Mouse (Mus musculus): Measurements from ENCODE around the gene Anks3. TPM values are rescaled to one million over a fixed set of nuclear protein-coding genes. Genes with fewer than 3 reads are reported as not detected.
A peak's percentile ranks its signal among the peaks of the same experiment; 100 is the strongest.

The Anks3 gene
- total and polyA plus RNA-seq, 2 experiments from 2014 or later: 38.0 to 47.7 TPM

DNA sequence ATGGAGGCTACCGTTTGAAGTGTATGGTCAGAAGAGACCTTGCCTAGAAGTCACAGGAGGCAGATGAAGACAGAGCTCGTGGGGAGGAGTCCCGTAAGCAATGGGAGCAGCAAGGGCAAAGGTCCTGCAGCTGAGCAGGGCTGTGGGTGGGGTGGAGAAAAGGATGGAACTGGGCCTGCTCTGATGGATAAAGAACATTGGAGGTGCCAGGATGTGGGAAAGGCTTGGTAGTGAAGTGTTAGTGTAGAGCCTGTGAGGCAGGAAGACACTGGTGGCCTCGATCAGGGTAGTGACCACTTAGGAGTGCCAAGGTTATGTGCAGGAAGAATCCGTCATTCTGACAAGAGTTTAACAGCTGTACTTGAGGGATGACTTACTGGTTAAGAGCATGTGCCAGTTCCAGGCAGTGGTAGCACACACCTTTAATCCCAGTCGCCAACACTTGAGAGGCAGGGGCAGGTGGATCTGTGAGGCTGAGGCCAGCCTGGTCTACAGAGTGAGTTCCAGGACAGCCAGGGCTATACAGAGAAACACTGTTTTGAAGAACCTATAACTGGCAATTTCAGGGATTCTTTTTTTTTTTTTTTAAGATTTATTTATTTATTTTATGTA, 60.4 kb downstream of the Anks3 start:
- DNase-seq (ENCODE audit: low spot score): no peak
- H3K4me2 ChIP-seq (ENCODE audit: low read depth, low read length): no peak overlapping the region
- no peaks in the 10 kb centered on the region for H3K4me1 ChIP-seq (ENCODE audit: insufficient read depth, low read length)
- TF ChIP-seq CTCF (IDR thresholded peaks at IDR 0.05; ENCODE audit: low read depth): no peak
- no peaks in the 10 kb centered on the region for H3K27me3 ChIP-seq (ENCODE audit: insufficient read depth, low read length)
- no peak overlapping the region for H3K27ac ChIP-seq
- no peaks in the 10 kb centered on the region for H3K36me3 ChIP-seq (ENCODE audit: insufficient read depth, low read length)
- no peaks in the 10 kb centered on the region for H3K9me3 ChIP-seq (ENCODE audit: low read length)
- H3K4me3 ChIP-seq (ENCODE audit: low read length): no peak overlapping the region
- 79% methylated on average over 6 of the region's 6 CpGs for WGBS
- no peak for ATAC-seq
- H3K9ac ChIP-seq (replicated peaks; ENCODE audit: low read length): no peak overlapping the region

DNA sequence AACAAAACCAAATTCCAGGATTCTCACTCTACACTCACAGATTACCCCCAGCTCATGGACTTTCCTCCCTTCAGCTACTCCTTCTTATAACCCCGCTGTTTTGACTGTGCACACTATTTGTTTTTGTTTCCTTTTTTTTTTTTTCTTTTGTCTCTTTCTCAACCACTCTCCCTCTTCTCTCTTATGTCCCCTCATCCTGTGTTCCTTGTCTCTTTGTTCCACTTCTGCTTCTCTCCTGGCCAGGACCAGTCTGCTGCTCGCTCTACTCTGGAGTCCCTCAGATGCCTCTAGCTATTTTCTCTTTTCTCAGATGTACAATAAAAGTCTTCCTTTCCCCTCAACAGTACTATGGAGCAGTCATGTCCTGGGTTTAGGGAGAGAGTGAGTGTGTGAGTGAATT, 61.6 kb downstream of the Anks3 start:
- Histone ChIP-seq H3K36me3 (ENCODE audit: insufficient read depth, low read length) (no peaks in the 10 kb centered on the region), H3K27ac (no peak overlapping the region), H3K4me3 (ENCODE audit: low read length) (no peak overlapping the region), H3K9me3 (ENCODE audit: low read length) (no peaks in the 10 kb centered on the region), H3K4me1 (ENCODE audit: insufficient read depth, low read length) (no peaks in the 10 kb centered on the region), H3K4me2 (ENCODE audit: low read depth, low read length) (no peak overlapping the region), H3K27me3 (ENCODE audit: insufficient read depth, low read length) (no peaks in the 10 kb centered on the region), H3K9ac (replicated peaks; ENCODE audit: low read length) (no peak overlapping the region)
- no peak for TF ChIP-seq CTCF (IDR thresholded peaks at IDR 0.05; ENCODE audit: low read depth)
- no peak for ATAC-seq
- no peak for DNase-seq (ENCODE audit: low spot score)
- 75% methylated on average over 2 of the region's 2 CpGs for WGBS

DNA sequence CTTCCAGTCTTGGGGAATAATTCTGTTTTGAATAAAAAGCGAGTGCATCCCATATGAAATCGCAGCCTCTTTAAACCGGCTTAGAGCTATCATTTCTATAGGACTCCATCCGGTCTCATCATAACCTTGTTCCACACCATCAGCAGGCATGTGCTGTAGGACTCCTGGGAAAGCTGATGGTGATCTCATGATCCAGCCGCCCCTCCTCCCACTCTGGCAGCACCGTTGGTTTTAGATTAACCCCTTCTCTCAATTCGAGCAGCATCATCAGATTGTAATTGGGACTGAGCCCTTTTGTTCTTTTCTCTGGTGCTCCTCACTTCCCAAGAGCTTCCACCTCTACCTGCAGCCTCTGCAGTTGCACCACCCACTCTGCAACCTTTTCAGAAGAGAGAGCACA, 62.8 kb downstream of the Anks3 start:
- Histone ChIP-seq H3K27ac (no peak overlapping the region), H3K36me3 (ENCODE audit: insufficient read depth, low read length) (no peaks in the 10 kb centered on the region), H3K9ac (replicated peaks; ENCODE audit: low read length) (no peak overlapping the region), H3K9me3 (ENCODE audit: low read length) (no peaks in the 10 kb centered on the region), H3K27me3 (ENCODE audit: insufficient read depth, low read length) (no peaks in the 10 kb centered on the region), H3K4me1 (ENCODE audit: insufficient read depth, low read length) (no peaks in the 10 kb centered on the region), H3K4me2 (ENCODE audit: low read depth, low read length) (no peak overlapping the region), H3K4me3 (ENCODE audit: low read length) (no peak overlapping the region)
- no peak for TF ChIP-seq CTCF (IDR thresholded peaks at IDR 0.05; ENCODE audit: low read depth)
- 52% methylated on average over 7 of the region's 7 CpGs for WGBS
- no peak for DNase-seq (ENCODE audit: low spot score)
- ATAC-seq: no peak

DNA sequence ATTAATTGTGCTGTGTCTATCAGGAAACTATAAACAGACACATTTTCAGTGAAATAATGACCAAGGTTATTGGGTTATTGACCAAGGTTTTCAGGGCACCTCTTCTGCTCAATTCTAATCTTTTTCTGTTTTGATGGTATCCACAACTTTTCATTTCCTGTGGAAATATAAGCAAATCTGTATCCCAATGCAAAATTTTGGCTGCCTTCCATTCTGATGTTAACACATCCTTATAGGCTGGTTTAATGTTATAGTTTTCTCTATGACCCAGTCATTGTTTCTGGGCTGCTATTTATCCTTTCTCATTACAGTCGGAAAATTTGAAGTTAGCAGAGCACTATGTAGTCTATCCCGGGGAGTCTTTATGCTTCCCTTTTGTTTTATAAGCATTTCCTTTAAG, 64.3 kb downstream of the Anks3 start:
- ATAC-seq (no peak), DNase-seq (ENCODE audit: low spot score) (no peak)
- no peak overlapping the region for H3K4me3 ChIP-seq (ENCODE audit: low read length)
- no peak overlapping the region for H3K4me2 ChIP-seq (ENCODE audit: low read depth, low read length)
- no peak overlapping the region for H3K9ac ChIP-seq (replicated peaks; ENCODE audit: low read length)
- 82% methylated on average over 2 of the region's 2 CpGs for WGBS
- H3K27ac ChIP-seq: no peak overlapping the region
- H3K36me3 ChIP-seq (ENCODE audit: insufficient read depth, low read length): no peaks in the 10 kb centered on the region
- H3K27me3 ChIP-seq (ENCODE audit: insufficient read depth, low read length): no peaks in the 10 kb centered on the region
- no peaks in the 10 kb centered on the region for H3K4me1 ChIP-seq (ENCODE audit: insufficient read depth, low read length)
- TF ChIP-seq CTCF (IDR thresholded peaks at IDR 0.05; ENCODE audit: low read depth): no peak
- H3K9me3 ChIP-seq (ENCODE audit: low read length): no peaks in the 10 kb centered on the region

DNA sequence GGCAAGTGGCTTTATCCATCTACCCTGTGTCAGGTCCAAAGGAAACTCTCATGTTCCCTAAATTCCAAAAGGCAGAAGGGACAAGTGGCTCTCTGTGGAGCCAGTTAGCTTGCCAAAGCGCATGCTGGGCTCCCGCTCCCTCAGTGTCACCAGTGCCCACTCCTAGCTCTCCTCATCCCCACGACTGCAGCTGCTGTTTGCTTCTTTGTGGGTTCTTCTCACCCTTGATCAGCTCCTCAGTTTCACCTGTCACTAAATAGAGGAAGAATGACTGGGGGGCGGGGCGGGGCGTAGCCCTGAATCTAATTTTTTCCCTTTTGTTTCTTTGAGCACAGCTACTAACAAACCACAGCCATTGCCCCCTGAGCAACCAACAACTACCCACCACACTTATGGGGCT, 65.1 kb downstream of the Anks3 start:
- DNase-seq (ENCODE audit: low spot score): no peak

DNA sequence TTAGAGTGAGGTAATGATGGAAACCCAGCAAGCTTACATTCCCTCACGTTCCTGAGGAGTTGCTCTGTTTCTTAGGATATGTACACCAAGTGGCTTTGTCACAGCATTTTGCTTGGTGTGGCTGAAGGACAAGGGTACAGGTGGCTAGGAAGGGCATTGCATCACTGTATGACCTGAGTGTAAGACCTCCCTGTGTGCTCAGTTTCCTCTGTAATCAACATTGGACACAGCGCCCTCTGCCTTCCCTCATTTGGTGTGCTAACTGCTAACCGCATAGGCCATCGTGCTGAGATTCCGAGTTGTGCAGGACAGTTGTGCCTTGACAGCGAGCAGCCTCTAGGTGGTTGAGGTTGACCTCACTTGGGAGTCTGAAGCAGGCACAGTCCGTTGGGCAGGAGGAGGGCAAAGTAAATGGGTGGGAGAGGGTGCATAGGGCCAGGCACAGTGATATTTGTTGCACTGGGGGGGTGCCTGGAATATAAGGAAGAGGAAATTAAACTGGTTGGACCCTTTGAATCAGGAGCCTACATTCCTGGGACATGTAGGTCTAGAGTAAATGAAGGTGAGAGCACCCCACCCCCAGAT, 66.8 kb downstream of the Anks3 start:
- WGBS: 57% methylated on average over 7 of the region's 7 CpGs
- Histone ChIP-seq H3K4me3 (ENCODE audit: low read length) (no peak overlapping the region), H3K4me1 (ENCODE audit: insufficient read depth, low read length) (no peaks in the 10 kb centered on the region), H3K4me2 (ENCODE audit: low read depth, low read length) (no peak overlapping the region), H3K27me3 (ENCODE audit: insufficient read depth, low read length) (no peaks in the 10 kb centered on the region), H3K36me3 (ENCODE audit: insufficient read depth, low read length) (no peaks in the 10 kb centered on the region), H3K9ac (replicated peaks; ENCODE audit: low read length) (no peak overlapping the region), H3K9me3 (ENCODE audit: low read length) (no peaks in the 10 kb centered on the region), H3K27ac (no peak overlapping the region)
- ATAC-seq (no peak), DNase-seq (ENCODE audit: low spot score) (no peak)
- TF ChIP-seq CTCF (IDR thresholded peaks at IDR 0.05; ENCODE audit: low read depth): peak; percentile 37

More for the DNA sequence above, 65.1 kb downstream of the Anks3 start:
- H3K9me3 ChIP-seq (ENCODE audit: low read length): no peaks in the 10 kb centered on the region
- no peak overlapping the region for H3K4me2 ChIP-seq (ENCODE audit: low read depth, low read length)
- no peak for ATAC-seq
- no peak for TF ChIP-seq CTCF (IDR thresholded peaks at IDR 0.05; ENCODE audit: low read depth)
- H3K27me3 ChIP-seq (ENCODE audit: insufficient read depth, low read length): no peaks in the 10 kb centered on the region
- H3K27ac ChIP-seq: no peak overlapping the region
- no peak overlapping the region for H3K4me3 ChIP-seq (ENCODE audit: low read length)
- no peak overlapping the region for H3K9ac ChIP-seq (replicated peaks; ENCODE audit: low read length)
- no peaks in the 10 kb centered on the region for H3K36me3 ChIP-seq (ENCODE audit: insufficient read depth, low read length)
- no peaks in the 10 kb centered on the region for H3K4me1 ChIP-seq (ENCODE audit: insufficient read depth, low read length)
- 74% methylated on average over 6 of the region's 6 CpGs for WGBS

DNA sequence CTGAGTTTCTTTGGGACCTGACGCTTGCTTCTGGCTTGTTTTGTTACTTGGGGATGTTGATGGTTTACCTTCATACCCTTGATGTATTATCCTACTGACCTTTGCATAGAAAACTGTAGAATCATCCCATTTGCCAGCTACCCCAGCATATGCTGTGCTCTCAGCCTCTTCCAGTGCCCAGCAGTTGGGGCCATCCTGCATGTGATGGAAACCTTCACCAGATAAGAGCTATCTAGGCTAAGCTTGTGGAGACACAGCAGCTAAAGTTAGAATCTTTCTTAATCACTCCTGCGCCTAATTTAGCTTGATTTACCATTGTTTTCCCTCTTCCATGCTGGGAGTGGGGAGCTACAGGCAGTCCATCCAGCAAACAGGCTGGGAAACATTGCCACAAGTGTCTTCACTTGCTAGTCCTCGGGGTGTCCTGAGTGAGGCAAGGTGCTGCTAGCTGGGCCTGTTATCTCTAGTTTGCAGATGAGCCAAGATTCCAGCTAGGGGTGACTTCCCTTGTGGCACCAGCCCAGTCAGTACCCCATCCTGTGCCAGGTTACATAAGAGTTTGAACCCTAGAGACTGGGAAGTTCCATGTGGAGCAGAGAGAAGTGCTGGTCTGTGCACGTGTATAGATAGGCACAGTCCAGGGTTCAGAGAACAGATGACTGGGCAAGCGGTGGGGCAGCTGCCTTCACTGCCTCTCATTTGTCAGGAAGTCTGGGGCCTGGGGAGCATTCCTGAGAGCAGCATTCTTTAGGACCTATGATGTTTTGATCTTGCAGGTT, 67.6 kb downstream of the Anks3 start:
- no peak for TF ChIP-seq CTCF (IDR thresholded peaks at IDR 0.05; ENCODE audit: low read depth)
- H3K27me3 ChIP-seq (ENCODE audit: insufficient read depth, low read length): no peaks in the 10 kb centered on the region
- H3K4me3 ChIP-seq (ENCODE audit: low read length): no peak overlapping the region
- no peaks in the 10 kb centered on the region for H3K36me3 ChIP-seq (ENCODE audit: insufficient read depth, low read length)
- no peak overlapping the region for H3K27ac ChIP-seq
- DNase-seq (ENCODE audit: low spot score) (no peak), ATAC-seq (no peak)
- no peaks in the 10 kb centered on the region for H3K9me3 ChIP-seq (ENCODE audit: low read length)
- no peak overlapping the region for H3K4me2 ChIP-seq (ENCODE audit: low read depth, low read length)
- no peaks in the 10 kb centered on the region for H3K4me1 ChIP-seq (ENCODE audit: insufficient read depth, low read length)
- 81% methylated on average over 5 of the region's 5 CpGs for WGBS
- no peak overlapping the region for H3K9ac ChIP-seq (replicated peaks; ENCODE audit: low read length)

Data from hindbrain, postnatal 0 days (tissue).